Mouse (Mus musculus) myocyte (in vitro differentiated cells): ENCODE results near the gene Plxnc1. TPM values are rescaled to one million over a fixed set of nuclear protein-coding genes. Genes with fewer than 3 reads are reported as not detected.

Experiments
- H3K27me3 ChIP-seq: one replicate; pipeline ENCODE4 v1.6.1; 2011; ENCODE audit not compliant: control insufficient read depth, insufficient read depth, insufficient read length
- H3K36me3 ChIP-seq: one replicate; pipeline ENCODE4 v1.6.1; 2011; ENCODE audit not compliant: control insufficient read depth, insufficient read depth
- H3K4me2 ChIP-seq: one replicate; pipeline ENCODE4 v1.6.1; 2011; ENCODE audit warnings: low read depth, control low read depth
- H3K4me3 ChIP-seq: one replicate; pipeline ENCODE4 v1.5.1; 2011; ENCODE audit warnings: mild to moderate bottlenecking, control low read depth, moderate library complexity
- H3K79me2 ChIP-seq: one replicate; pipeline ENCODE4 v1.6.1; 2011; ENCODE audit not compliant: control insufficient read depth, insufficient read depth
- H3ac ChIP-seq: one replicate; pipeline ENCODE4 v1.6.1; 2011; ENCODE audit not compliant: control insufficient read depth, insufficient read length
- CEBPB ChIP-seq: IDR thresholded peaks from 2 replicates; pipeline ENCODE4 v1.6.1; 2011; ENCODE audit warnings: mild to moderate bottlenecking, moderate library complexity; ENCODE audit not compliant: poor library complexity, insufficient read depth, severe bottlenecking
- E2F4 ChIP-seq: IDR thresholded peaks from one replicate; pipeline ENCODE4 v1.6.1; 2011; ENCODE audit warnings: mild to moderate bottlenecking, control low read depth, moderate library complexity; ENCODE audit not compliant: insufficient read depth
- MAX ChIP-seq: IDR thresholded peaks from one replicate; pipeline ENCODE4 v1.6.1; 2011; ENCODE audit warnings: low read depth, mild to moderate bottlenecking, control low read depth
- MYOD1 ChIP-seq, 3 experiments: IDR thresholded peaks; one replicate each; pipeline ENCODE4 v1.6.1; 2011; ENCODE audit warnings: control low read depth in 2 of 3, low read depth in 2 of 3, mild to moderate bottlenecking in 2 of 3, moderate library complexity in 1 of 3; ENCODE audit not compliant: insufficient read length in 2 of 3, control insufficient read depth in 1 of 3
- MYOG ChIP-seq, 3 experiments: IDR thresholded peaks; one replicate each; pipeline ENCODE4 v1.6.1; 2011; ENCODE audit warnings: control low read depth in 2 of 3, low read depth in 2 of 3, mild to moderate bottlenecking in 2 of 3; ENCODE audit not compliant: insufficient read length in 2 of 3, control insufficient read depth in 1 of 3, insufficient read depth in 1 of 3
- POLR2A ChIP-seq: IDR thresholded peaks from one replicate; pipeline ENCODE4 v1.6.1; 2011; ENCODE audit warnings: low read depth, mild to moderate bottlenecking, control low read depth, moderate library complexity; ENCODE audit not compliant: insufficient read length
- POLR2AphosphoS2 ChIP-seq: IDR thresholded peaks from one replicate; pipeline ENCODE4 v1.6.1; 2011; ENCODE audit warnings: low read depth, control low read depth; ENCODE audit not compliant: insufficient read length
- REST ChIP-seq: IDR thresholded peaks from one replicate; pipeline ENCODE4 v1.6.1; 2011; ENCODE audit warnings: mild to moderate bottlenecking, control low read depth, moderate library complexity; ENCODE audit not compliant: insufficient read depth, insufficient read length
- SRF ChIP-seq: IDR thresholded peaks from one replicate; pipeline ENCODE4 v1.6.1; 2011; ENCODE audit warnings: low read depth; ENCODE audit not compliant: control insufficient read depth, insufficient read length
- TCF12 ChIP-seq: IDR thresholded peaks from one replicate; pipeline ENCODE4 v1.6.1; 2011; ENCODE audit warnings: mild to moderate bottlenecking, control low read depth; ENCODE audit not compliant: poor library complexity, insufficient read depth, severe bottlenecking
- TCF3 ChIP-seq: IDR thresholded peaks from one replicate; pipeline ENCODE4 v1.6.1; 2011; ENCODE audit warnings: low read depth, control low read depth; ENCODE audit not compliant: insufficient read length
- USF1 ChIP-seq: IDR thresholded peaks from one replicate; pipeline ENCODE4 v1.6.1; 2011; ENCODE audit warnings: low read depth, mild to moderate bottlenecking, control low read depth, moderate library complexity
- polyA plus RNA-seq: library from polyadenylated mRNA; unstranded; fragments of >200 nt; fragmentation: generic; extraction: Trizol; gene quantifications from one replicate; pipeline ENCODE4 v1.2.1, GENCODE M21; 2012; ENCODE audit warnings: missing spikeins

Gene Plxnc1
- polyA plus RNA-seq, 1 experiment: not detected

GRCm38 (mm10) chr10:94975099-94975496 lies 30.5 kb upstream of the Plxnc1 start:
- Histone ChIP-seq H3ac (no peak overlapping the region), H3K4me3 (no peak overlapping the region), H3K79me2 (no peaks in the 10 kb centered on the region), H3K4me2 (no peak overlapping the region), H3K27me3 (no peaks in the 10 kb centered on the region), H3K36me3 (no peaks in the 10 kb centered on the region)
- TF ChIP-seq POLR2AphosphoS2: no peak
- TF ChIP-seq USF1: no peak
- no peak for TF ChIP-seq POLR2A
- no peak for TF ChIP-seq MAX
- TF ChIP-seq SRF: no peak
- no peak for TF ChIP-seq E2F4
- no peak for TF ChIP-seq MYOD1 (IDR thresholded peaks at IDR 0.05; ENCODE audit: control insufficient read depth in 1 of 3, insufficient read length in 2 of 3, low read depth in 2 of 3)

- no peak overlapping the region for H3ac ChIP-seq
- no peak overlapping the region for H3K4me2 ChIP-seq
- no peaks in the 10 kb centered on the region for H3K79me2 ChIP-seq
- no peaks in the 10 kb centered on the region for H3K36me3 ChIP-seq
- H3K27me3 ChIP-seq: no peaks in the 10 kb centered on the region
- no peak overlapping the region for H3K4me3 ChIP-seq
- TF ChIP-seq CEBPB (no peak), TCF12 (no peak), TCF3 (no peak), E2F4 (no peak), MYOG (IDR thresholded peaks at IDR 0.05; ENCODE audit: control insufficient read depth in 1 of 3, insufficient read depth in 1 of 3, insufficient read length in 2 of 3, low read depth in 2 of 3) (no peak), REST (no peak), MYOD1 (IDR thresholded peaks at IDR 0.05; ENCODE audit: control insufficient read depth in 1 of 3, insufficient read length in 2 of 3, low read depth in 2 of 3) (no peak), POLR2A (no peak), USF1 (no peak), SRF (no peak), MAX (no peak)
These were observed 29.9 kb upstream of the Plxnc1 start for GRCm38 (mm10) chr10:94974345-94975098.

- H3K79me2 ChIP-seq: no peaks in the 10 kb centered on the region
- H3K4me3 ChIP-seq: no peak overlapping the region
- H3K36me3 ChIP-seq: no peaks in the 10 kb centered on the region
- no peak for TF ChIP-seq MYOG (IDR thresholded peaks at IDR 0.05; ENCODE audit: control insufficient read depth in 1 of 3, insufficient read depth in 1 of 3, insufficient read length in 2 of 3, low read depth in 2 of 3)
- no peak for TF ChIP-seq SRF
- no peak for TF ChIP-seq TCF3
- TF ChIP-seq TCF12: no peak
- no peak for TF ChIP-seq REST
- TF ChIP-seq USF1: no peak
- TF ChIP-seq CEBPB: no peak
- no peak for TF ChIP-seq POLR2A
- no peak for TF ChIP-seq E2F4
- TF ChIP-seq POLR2AphosphoS2: no peak
- no peak for TF ChIP-seq MAX
- no peak for TF ChIP-seq MYOD1 (IDR thresholded peaks at IDR 0.05; ENCODE audit: control insufficient read depth in 1 of 3, insufficient read length in 2 of 3, low read depth in 2 of 3)
- H3K4me2 ChIP-seq: no peak overlapping the region
- no peak overlapping the region for H3ac ChIP-seq
- no peaks in the 10 kb centered on the region for H3K27me3 ChIP-seq
These were observed 27.1 kb upstream of the Plxnc1 start for GRCm38 (mm10) chr10:94971625-94972161.

- TF ChIP-seq MAX: no peak
- no peak for TF ChIP-seq POLR2A
- no peak for TF ChIP-seq TCF3
- TF ChIP-seq TCF12: no peak
- TF ChIP-seq USF1: no peak
- TF ChIP-seq E2F4: no peak
- TF ChIP-seq CEBPB: no peak
- no peak for TF ChIP-seq POLR2AphosphoS2
- no peak for TF ChIP-seq MYOG (IDR thresholded peaks at IDR 0.05; ENCODE audit: control insufficient read depth in 1 of 3, insufficient read depth in 1 of 3, insufficient read length in 2 of 3, low read depth in 2 of 3)
- no peak for TF ChIP-seq MYOD1 (IDR thresholded peaks at IDR 0.05; ENCODE audit: control insufficient read depth in 1 of 3, insufficient read length in 2 of 3, low read depth in 2 of 3)
- TF ChIP-seq SRF: no peak
- TF ChIP-seq REST: no peak
- H3K4me2 ChIP-seq: no peak overlapping the region
- no peaks in the 10 kb centered on the region for H3K27me3 ChIP-seq
- H3K36me3 ChIP-seq: no peaks in the 10 kb centered on the region
- H3K4me3 ChIP-seq: no peak overlapping the region
- no peak overlapping the region for H3ac ChIP-seq
- no peaks in the 10 kb centered on the region for H3K79me2 ChIP-seq
These were observed 25.6 kb upstream of the Plxnc1 start for GRCm38 (mm10) chr10:94970221-94970620.
